Mouse (Mus musculus): ENCODE data around the gene Slc25a51. TPM values are rescaled to one million over a fixed set of nuclear protein-coding genes. Genes with fewer than 3 reads are reported as not detected.
A peak's percentile ranks its signal among the peaks of the same experiment; 100 is the strongest.

Slc25a51 gene
- 100 to 1,000 TPM; 131 to 133 TPM for total RNA-seq (2021)
- long read RNA-seq, full-length matches to known transcripts = 88 of 92 reads
- long read RNA-seq, partial matches to known transcripts = 0 of 92 reads
- long read RNA-seq, other reads (novel, unspliced or antisense) = 4 of 92 reads

- peak; percentile 72 to 89 for DNase-seq (ENCODE audit: low spot score in 2 of 2)
Measured at GRCm38 (mm10) chr4:45408427-45409132, at the start of gene Slc25a51. TSS of gene Slc25a51 (minus strand) at chr4:45408766.

- DNase-seq (ENCODE audit: low spot score in 2 of 2) = no peak
Measured at GRCm38 (mm10) chr4:45457543-45457942, 49.0 kb upstream of the Slc25a51 start.

GRCm38 (mm10) chr4:45455001-45455400 lies 46.4 kb upstream of the Slc25a51 start:
- no peak for DNase-seq (ENCODE audit: low spot score in 2 of 2)

- DNase-seq (ENCODE audit: low spot score in 2 of 2) = no peak
Measured at GRCm38 (mm10) chr4:45453271-45453851, 44.8 kb upstream of the Slc25a51 start.

- no peak for DNase-seq (ENCODE audit: low spot score in 2 of 2)
Measured at GRCm38 (mm10) chr4:45452569-45453111, 44.1 kb upstream of the Slc25a51 start.

- no peak for DNase-seq (ENCODE audit: low spot score in 2 of 2)
Measured at GRCm38 (mm10) chr4:45449012-45449411, 40.4 kb upstream of the Slc25a51 start.

GRCm38 (mm10) chr4:45448481-45448880 lies 39.9 kb upstream of the Slc25a51 start:
- peak in 1 of 2 experiments; percentile 67 for DNase-seq (ENCODE audit: low spot score in 2 of 2)

GRCm38 (mm10) chr4:45447196-45447595 lies 38.6 kb upstream of the Slc25a51 start:
- DNase-seq (ENCODE audit: low spot score in 2 of 2) = no peak

- no peak for DNase-seq (ENCODE audit: low spot score in 2 of 2)
Measured at GRCm38 (mm10) chr4:45445235-45445634, 36.7 kb upstream of the Slc25a51 start.

GRCm38 (mm10) chr4:45444813-45445212 lies 36.2 kb upstream of the Slc25a51 start:
- no peak for DNase-seq (ENCODE audit: low spot score in 2 of 2)

GRCm38 (mm10) chr4:45443652-45444051 lies 35.1 kb upstream of the Slc25a51 start:
- DNase-seq (ENCODE audit: low spot score in 2 of 2) = no peak

- no peak for DNase-seq (ENCODE audit: low spot score in 2 of 2)
Measured at GRCm38 (mm10) chr4:45442237-45442636, 33.7 kb upstream of the Slc25a51 start.

GRCm38 (mm10) chr4:45441778-45442177 lies 33.2 kb upstream of the Slc25a51 start:
- DNase-seq (ENCODE audit: low spot score in 2 of 2) = no peak

- no peak for DNase-seq (ENCODE audit: low spot score in 2 of 2)
Measured at GRCm38 (mm10) chr4:45439281-45439680, 30.7 kb upstream of the Slc25a51 start.

- no peak for DNase-seq (ENCODE audit: low spot score in 2 of 2)
Measured at GRCm38 (mm10) chr4:45437010-45437409, 28.4 kb upstream of the Slc25a51 start.

- DNase-seq (ENCODE audit: low spot score in 2 of 2) = no peak
Measured at GRCm38 (mm10) chr4:45436383-45436913, 27.9 kb upstream of the Slc25a51 start.

GRCm38 (mm10) chr4:45435899-45436298 lies 27.3 kb upstream of the Slc25a51 start:
- no peak for DNase-seq (ENCODE audit: low spot score in 2 of 2)

GRCm38 (mm10) chr4:45434681-45435080 lies 26.1 kb upstream of the Slc25a51 start:
- DNase-seq (ENCODE audit: low spot score in 2 of 2) = no peak

GRCm38 (mm10) chr4:45434071-45434470 lies 25.5 kb upstream of the Slc25a51 start:
- no peak for DNase-seq (ENCODE audit: low spot score in 2 of 2)

- no peak for DNase-seq (ENCODE audit: low spot score in 2 of 2)
Measured at GRCm38 (mm10) chr4:45431806-45432205, 23.2 kb upstream of the Slc25a51 start.

GRCm38 (mm10) chr4:45431316-45431715 lies 22.8 kb upstream of the Slc25a51 start:
- no peak for DNase-seq (ENCODE audit: low spot score in 2 of 2)

- no peak for DNase-seq (ENCODE audit: low spot score in 2 of 2)
Measured at GRCm38 (mm10) chr4:45429451-45429850, 20.9 kb upstream of the Slc25a51 start.

All from layer of hippocampus, adult 18-20 months (tissue).